14 mouse cellular contexts compared by ENCODE assay signal in genomic region chr6:52228475-52229465, GRCm38 (mm10). TPM values are rescaled to one million over a fixed set of nuclear protein-coding genes. Genes with fewer than 3 reads are reported as not detected.
A peak's percentile ranks its signal among the peaks of the same experiment; 100 is the strongest.
DNase-seq lines count a peak whose midpoint lies in the region; ATAC-seq lines count a peak whose summit lies in the region.
"Had no signal": no experiment of that assay in that cellular context is flagged by ENCODE, and none has a peak within 500 bp of the region (broad histone marks: within the 10 kb centered on the region; RNA-seq: fewer than 3 reads in every experiment).

No protein-coding gene starts in this region.

- H3K4me3 ChIP-seq in midbrain, embryonic 11.5 days (ENCODE audit: low read depth, low read length), result no peak overlapping the region
- H3K4me3 ChIP-seq in midbrain, embryonic 13.5 days (replicated peaks), result no peak overlapping the region
- peak overlapping the region; percentile 32 for H3K4me3 ChIP-seq in intestine, embryonic 16.5 days (ENCODE audit: low read length)
- H3K4me3 ChIP-seq: forebrain, embryonic 15.5 days had no signal

- H3K9ac ChIP-seq in midbrain, embryonic 11.5 days (ENCODE audit: low read length), result no peak overlapping the region
- no peak overlapping the region for H3K9ac ChIP-seq in midbrain, embryonic 13.5 days (replicated peaks)
- H3K9ac ChIP-seq in intestine, embryonic 16.5 days (ENCODE audit: low read depth, low read length), result peak overlapping the region; percentile 60
- H3K9ac ChIP-seq: forebrain, embryonic 15.5 days; liver, embryonic 14.5 days had no signal

- H3K9me3 ChIP-seq in midbrain, embryonic 11.5 days (ENCODE audit: control insufficient read depth, low read length), result no peaks in the 10 kb centered on the region
- H3K9me3 ChIP-seq in midbrain, embryonic 13.5 days, result no peaks in the 10 kb centered on the region
- H3K9me3 ChIP-seq in intestine, embryonic 16.5 days (ENCODE audit: control insufficient read depth, low read length), result no peaks in the 10 kb centered on the region
- H3K9me3 ChIP-seq: forebrain, embryonic 15.5 days had no signal

- H3K27me3 ChIP-seq in midbrain, embryonic 11.5 days (ENCODE audit: control insufficient read depth, insufficient read depth, low read length), result peaks cover 93% of the 10 kb centered on the region
- H3K27me3 ChIP-seq in midbrain, embryonic 13.5 days, result peaks cover 97% of the 10 kb centered on the region
- H3K27me3 ChIP-seq in intestine, embryonic 16.5 days (replicated peaks; ENCODE audit: control insufficient read depth, insufficient read depth, low read length), result peaks cover 78% of the 10 kb centered on the region

- no peak overlapping the region for H3K4me2 ChIP-seq in midbrain, embryonic 11.5 days
- no peak overlapping the region for H3K4me2 ChIP-seq in midbrain, embryonic 13.5 days (replicated peaks)
- H3K4me2 ChIP-seq in intestine, embryonic 16.5 days (ENCODE audit: low read depth, low read length), result peak overlapping the region; percentile 25; the same call in 1 of the 2 replicates
- H3K4me2 ChIP-seq: forebrain, embryonic 15.5 days; heart, embryonic 11.5 days had no signal

- H3K4me1 ChIP-seq in midbrain, embryonic 11.5 days (ENCODE audit: control insufficient read depth, insufficient read depth, low read length), result no peaks in the 10 kb centered on the region
- no peaks in the 10 kb centered on the region for H3K4me1 ChIP-seq in midbrain, embryonic 13.5 days (replicated peaks)
- H3K4me1 ChIP-seq in intestine, embryonic 16.5 days (ENCODE audit: control insufficient read depth, insufficient read depth, low read length), result no peaks in the 10 kb centered on the region
- H3K4me1 ChIP-seq: forebrain, embryonic 15.5 days had no signal

- no peak overlapping the region for H3K27ac ChIP-seq in midbrain, embryonic 11.5 days (ENCODE audit: low read depth, low read length)
- no peak overlapping the region for H3K27ac ChIP-seq in midbrain, embryonic 13.5 days
- peak overlapping the region; percentile 37; the same call in 1 of the 2 replicates for H3K27ac ChIP-seq in intestine, embryonic 16.5 days (ENCODE audit: low read length)
- H3K27ac ChIP-seq: forebrain, embryonic 15.5 days; liver, embryonic 14.5 days had no signal

- H3K36me3 ChIP-seq in midbrain, embryonic 11.5 days (ENCODE audit: control insufficient read depth, insufficient read depth, low read length), result no peaks in the 10 kb centered on the region
- H3K36me3 ChIP-seq in midbrain, embryonic 13.5 days, result no peaks in the 10 kb centered on the region
- no peaks in the 10 kb centered on the region for H3K36me3 ChIP-seq in intestine, embryonic 16.5 days (ENCODE audit: control insufficient read depth, insufficient read depth, low read length)
- H3K36me3 ChIP-seq: forebrain, embryonic 15.5 days had no signal

- no peak for ATAC-seq in midbrain, embryonic 11.5 days (ENCODE audit: low FRiP score)
- no peak for ATAC-seq in midbrain, embryonic 13.5 days
- ATAC-seq in intestine, embryonic 16.5 days, result no peak
- ATAC-seq: forebrain, embryonic 15.5 days had no signal

- DNase-seq in midbrain, embryonic 11.5 days (ENCODE audit: low spot score, missing footprints), result peak; percentile 97
- DNase-seq in kidney, postnatal 25 days, result peak; percentile 73 to 82
- DNase-seq in naive thymus-derived CD4-positive, alpha-beta T cell, adult 2 months (ENCODE audit: low read depth), result peak; percentile 40
- no peak for DNase-seq in natural killer cell, adult 2 months (ENCODE audit: low spot score in 2 of 2)
- DNase-seq in layer of hippocampus, adult 9-10 months (ENCODE audit: low spot score), result no peak
- DNase-seq: adrenal gland, adult 8-10 months; cerebellum, adult 18-20 months; thymus, postnatal 36 days had no signal

- 1% methylated on average over 38 of the region's 38 CpGs for WGBS in midbrain, embryonic 11.5 days
- WGBS in midbrain, embryonic 13.5 days, result 1% methylated on average over 38 of the region's 38 CpGs
- 3% methylated on average over 38 of the region's 38 CpGs for WGBS in intestine, embryonic 16.5 days

RNA-seq across cellular contexts. Expression of gene Hoxa9, which starts 2.1 kb away (rescaled TPM):
- polyA plus RNA-seq in midbrain, embryonic 11.5 days (2014; fragmentation: Nextera tagmentation; extraction: Ambion mirVana), result not detected in 2 replicates
- not detected in 2 replicates for polyA plus RNA-seq in midbrain, embryonic 13.5 days (2015; fragmentation: Nextera tagmentation; extraction: Ambion mirVana)
- 3.0 and 3.2 TPM in 2 replicates for polyA plus RNA-seq in intestine, embryonic 16.5 days (2015; fragmentation: Nextera tagmentation; extraction: Ambion mirVana)
- polyA plus RNA-seq: forebrain, embryonic 15.5 days had no signal

RNA-seq across cellular contexts. Expression of gene Hoxa7, which starts 7.1 kb away (rescaled TPM):
- polyA plus RNA-seq in midbrain, embryonic 11.5 days (2014; fragmentation: Nextera tagmentation; extraction: Ambion mirVana), result 0.14 TPM in 1 of 2 replicates, not detected in the other
- not detected in 2 replicates for polyA plus RNA-seq in midbrain, embryonic 13.5 days (2015; fragmentation: Nextera tagmentation; extraction: Ambion mirVana)
- polyA plus RNA-seq in intestine, embryonic 16.5 days (2015; fragmentation: Nextera tagmentation; extraction: Ambion mirVana), result 6.0 and 8.2 TPM in 2 replicates
- polyA plus RNA-seq: forebrain, embryonic 15.5 days had no signal

RNA-seq across cellular contexts. Expression of gene Hoxa10, which starts 11.9 kb away (rescaled TPM):
- polyA plus RNA-seq in midbrain, embryonic 11.5 days (2014; fragmentation: Nextera tagmentation; extraction: Ambion mirVana), result not detected in 2 replicates
- 0.30 TPM in 1 of 2 replicates, not detected in the other for polyA plus RNA-seq in midbrain, embryonic 13.5 days (2015; fragmentation: Nextera tagmentation; extraction: Ambion mirVana)
- 8.6 and 10.0 TPM in 2 replicates for polyA plus RNA-seq in intestine, embryonic 16.5 days (2015; fragmentation: Nextera tagmentation; extraction: Ambion mirVana)
- polyA plus RNA-seq: embryonic facial prominence, embryonic 11.5 days; forebrain, embryonic 15.5 days had no signal

RNA-seq across cellular contexts. Expression of gene Gm28308, which starts 15.6 kb away (rescaled TPM):
- not detected in 2 replicates for polyA plus RNA-seq in midbrain, embryonic 11.5 days (2014; fragmentation: Nextera tagmentation; extraction: Ambion mirVana)
- not detected in 2 replicates for polyA plus RNA-seq in midbrain, embryonic 13.5 days (2015; fragmentation: Nextera tagmentation; extraction: Ambion mirVana)
- not detected in 2 replicates for polyA plus RNA-seq in intestine, embryonic 16.5 days (2015; fragmentation: Nextera tagmentation; extraction: Ambion mirVana)
- polyA plus RNA-seq: forebrain, embryonic 15.5 days; heart, embryonic 11.5 days; liver, embryonic 14.5 days had no signal

RNA-seq across cellular contexts. Expression of gene Hoxa3, which starts 15.6 kb away (rescaled TPM):
- polyA plus RNA-seq in midbrain, embryonic 11.5 days (2014; fragmentation: Nextera tagmentation; extraction: Ambion mirVana), result 0.11 TPM in 1 of 2 replicates, not detected in the other
- polyA plus RNA-seq in midbrain, embryonic 13.5 days (2015; fragmentation: Nextera tagmentation; extraction: Ambion mirVana), result not detected in 2 replicates
- polyA plus RNA-seq in intestine, embryonic 16.5 days (2015; fragmentation: Nextera tagmentation; extraction: Ambion mirVana), result 5.2 and 5.9 TPM in 2 replicates
- polyA plus RNA-seq: forebrain, embryonic 15.5 days had no signal

Comparison
In these comparisons a context has a peak if more than half of its experiments do, and no peak if none do; other contexts are left out.
1. DNase-seq: peak in midbrain, embryonic 11.5 days (single experiment), kidney, postnatal 25 days (2 of 2) and naive thymus-derived CD4-positive, alpha-beta T cell, adult 2 months (single experiment); none in natural killer cell, adult 2 months (0 of 2) and layer of hippocampus, adult 9-10 months (single experiment).